Mouse (Mus musculus): ENCODE data around the gene Tusc2. TPM values are rescaled to one million over a fixed set of nuclear protein-coding genes. Genes with fewer than 3 reads are reported as not detected.

Gene Tusc2
- total and polyA plus RNA-seq, 3 experiments: 36.2 to 48.9 TPM; not detected in 1

GRCm38 (mm10) chr9:107612191-107612944, 49.3 kb downstream of the Tusc2 start:
- DNase-seq (ENCODE audit: low read depth, low spot score): peak; percentile 95
- Histone ChIP-seq H3K27ac (ENCODE audit: control insufficient read depth, low read depth, low read length) (peak overlapping the region; percentile 54), H3K9me3 (replicated peaks; ENCODE audit: insufficient read depth, low read length) (no peaks in the 10 kb centered on the region), H3K4me1 (ENCODE audit: control insufficient read depth in 1 of 2, insufficient read depth in 2 of 2, low read length in 2 of 2) (peaks cover 3 to 22% of the 10 kb centered on the region in 2 experiments; a peak in 3 of 4 replicates), H3K9ac (ENCODE audit: control insufficient read depth, low read depth, low read length, poor library complexity, severe bottlenecking) (peak overlapping the region; percentile 84), H3K79me2 (ENCODE audit: control insufficient read depth, insufficient read depth, low read length, poor library complexity) (peaks cover 2% of the 10 kb centered on the region; the same call in 1 of the 2 replicates), H3K36me3 (ENCODE audit: control insufficient read depth in 1 of 2, insufficient read depth in 2 of 2, low read length in 2 of 2) (peaks cover 0 to 11% of the 10 kb centered on the region in 2 experiments; a peak in 3 of 4 replicates), H3K27me3 (ENCODE audit: control insufficient read depth in 1 of 2, insufficient read depth in 2 of 2, low read length in 2 of 2) (no peaks in the 10 kb centered on the region), H3K4me3 (ENCODE audit: control insufficient read depth in 1 of 2, insufficient read depth in 1 of 2, low read depth in 2 of 2, low read length in 2 of 2) (peak overlapping the region; percentile 67 to 85)
- TF ChIP-seq ZNF384 (IDR thresholded peaks at IDR 0.05; ENCODE audit: low read depth, low read length) (no peak), SIN3A (IDR thresholded peaks at IDR 0.05; ENCODE audit: low read length) (peak; percentile 80), TAL1 (IDR thresholded peaks at IDR 0.05; ENCODE audit: low read length) (no peak), MAZ (IDR thresholded peaks at IDR 0.05; ENCODE audit: low read depth, low read length) (peak; percentile 34; the same call in 1 of the 2 replicates), RAD21 (IDR thresholded peaks at IDR 0.05; ENCODE audit: low read depth, low read length) (peak; percentile 59), KAT2A (conservative IDR thresholded peaks at IDR 0.05; ENCODE audit: low read depth, low read length) (no peak), CHD1 (IDR thresholded peaks at IDR 0.05; ENCODE audit: low read depth, low read length) (no peak), MAX (IDR thresholded peaks at IDR 0.05; ENCODE audit: low read length) (no peak), ZC3H11A (IDR thresholded peaks at IDR 0.05; ENCODE audit: low read depth, low read length) (0 out of 2 replicates have a peak, but pooled peaks have one; percentile 8), CTCF (IDR thresholded peaks at IDR 0.05 in 2 of 3, conservative IDR thresholded peaks at IDR 0.05 in 1 of 3; ENCODE audit: control insufficient read depth in 1 of 3, insufficient read depth in 1 of 3, low read depth in 2 of 3, low read length in 3 of 3, poor library complexity in 1 of 3, severe bottlenecking in 1 of 3) (peak; percentile 86 to 98 (median 96)), ZKSCAN1 (IDR thresholded peaks at IDR 0.05; ENCODE audit: low read depth, low read length) (no peak), MXI1 (IDR thresholded peaks at IDR 0.05; ENCODE audit: low read depth, low read length) (peak; percentile 64; the same call in 1 of the 2 replicates), USF1 (IDR thresholded peaks at IDR 0.05; ENCODE audit: low read depth, low read length) (peak; percentile 67), MYC (IDR thresholded peaks at IDR 0.05; ENCODE audit: low read depth, low read length) (no peak), CHD2 (IDR thresholded peaks at IDR 0.05; ENCODE audit: low read length) (no peak), MEF2A (IDR thresholded peaks at IDR 0.05; ENCODE audit: extremely low read depth, insufficient replicate concordance, low read depth, low read length, poor library complexity, severe bottlenecking) (no peak), ETS1 (IDR thresholded peaks at IDR 0.05; ENCODE audit: low read depth, low read length) (peak; percentile 80), NELFE (IDR thresholded peaks at IDR 0.05; ENCODE audit: low read depth, low read length) (peak; percentile 49), ELF1 (IDR thresholded peaks at IDR 0.05; ENCODE audit: low read depth, low read length) (peak; percentile 73), E2F4 (IDR thresholded peaks at IDR 0.05; ENCODE audit: borderline replicate concordance, low read depth, low read length) (no peak), POLR2AphosphoS5 (IDR thresholded peaks at IDR 0.05; ENCODE audit: borderline replicate concordance, low read depth, low read length) (no peak), USF2 (IDR thresholded peaks at IDR 0.05; ENCODE audit: borderline replicate concordance in 1 of 2, insufficient read depth in 1 of 2, low read depth in 1 of 2, low read length in 2 of 2) (no peak), TBP (IDR thresholded peaks at IDR 0.05; ENCODE audit: low read depth, low read length) (peak; percentile 27; the same call in 1 of the 2 replicates), GATA1 (IDR thresholded peaks at IDR 0.05; ENCODE audit: low read depth, low read length) (no peak), JUND (IDR thresholded peaks at IDR 0.05; ENCODE audit: low read depth, low read length) (no peak), RCOR1 (IDR thresholded peaks at IDR 0.05; ENCODE audit: low read depth, low read length) (no peak), MAFK (IDR thresholded peaks at IDR 0.05; ENCODE audit: borderline replicate concordance, low read depth, low read length) (no peak), SMC3 (IDR thresholded peaks at IDR 0.05; ENCODE audit: low read depth, low read length) (peak; percentile 62), POLR2AphosphoS2 (IDR thresholded peaks at IDR 0.05; ENCODE audit: low read length) (no peak), POLR2A (IDR thresholded peaks at IDR 0.05; ENCODE audit: control insufficient read depth in 1 of 2, insufficient read depth in 1 of 2, low read depth in 1 of 2, low read length in 2 of 2, poor library complexity in 1 of 2) (peak; percentile 35 to 55; a peak in 1 of 4 replicates), TCF12 (IDR thresholded peaks at IDR 0.05; ENCODE audit: low read depth, low read length) (peak; percentile 54; the same call in 1 of the 2 replicates), GABPA (IDR thresholded peaks at IDR 0.05; ENCODE audit: low read depth, low read length) (no peak), MYB (IDR thresholded peaks at IDR 0.05; ENCODE audit: low read depth, low read length) (no peak), ZMIZ1 (IDR thresholded peaks at IDR 0.05; ENCODE audit: low read depth, low read length) (peak; percentile 41; the same call in 1 of the 2 replicates), HCFC1 (IDR thresholded peaks at IDR 0.05; ENCODE audit: low read depth, low read length) (peak; percentile 72), EP300 (IDR thresholded peaks at IDR 0.05; ENCODE audit: low read depth in 1 of 2, low read length in 2 of 2) (0 out of 4 replicates have a peak, but pooled peaks of 1 of the 2 experiments have one; percentile 7)

Measured in MEL (cell line).